Mouse (Mus musculus) lung, postnatal 0 days (tissue): ENCODE results near the gene Oaf. TPM values are rescaled to one million over a fixed set of nuclear protein-coding genes. Genes with fewer than 3 reads are reported as not detected.

Experiments used
- ATAC-seq: fragments of 200-750 bp; cut with Nextera tagmentation; 2 replicates; pipeline ENCODE4 v1.8.0; 2017; ENCODE audit warnings: moderate library complexity
- DNase-seq: peaks from one replicate; pipeline ENCODE4 v3.0.0-alpha.2; 2016; ENCODE audit warnings: low spot score
- H3K27ac ChIP-seq: fragments of 300-500 bp; sonication (generic); 2 replicates; pipeline ENCODE4 v1.5.1; 2014; ENCODE audit warnings: antibody characterized with exemption, mild to moderate bottlenecking, low read length, mixed read lengths
- H3K27me3 ChIP-seq: fragments of 300-500 bp; sonication (generic); replicated peaks from 2 replicates; pipeline ENCODE4 v1.6.1; 2014; ENCODE audit warnings: low read length, mixed read lengths; ENCODE audit not compliant: insufficient read depth
- H3K36me3 ChIP-seq: fragments of 300-500 bp; sonication (generic); 2 replicates; pipeline ENCODE4 v1.6.1; 2014; ENCODE audit warnings: low read length, mixed read lengths; ENCODE audit not compliant: insufficient read depth
- H3K4me1 ChIP-seq: fragments of 300-500 bp; sonication (generic); 2 replicates; pipeline ENCODE4 v1.6.1; 2014; ENCODE audit warnings: antibody characterized with exemption, low read depth, low read length, mixed read lengths; ENCODE audit not compliant: insufficient read depth
- H3K4me2 ChIP-seq: fragments of 300-500 bp; sonication (generic); replicated peaks from 2 replicates; pipeline ENCODE4 v1.6.1; 2014; ENCODE audit warnings: low read depth, mild to moderate bottlenecking, low read length, moderate library complexity, mixed read lengths
- H3K4me3 ChIP-seq: fragments of 300-500 bp; sonication (generic); 2 replicates; pipeline ENCODE4 v1.5.1; 2014; ENCODE audit warnings: low read depth, low read length
- H3K9ac ChIP-seq: fragments of 300-500 bp; sonication (generic); replicated peaks from 2 replicates; pipeline ENCODE4 v1.6.1; 2014; ENCODE audit warnings: low read depth, mild to moderate bottlenecking
- H3K9me3 ChIP-seq: fragments of 300-500 bp; sonication (generic); 2 replicates; pipeline ENCODE4 v1.6.1; 2016; ENCODE audit warnings: low read length, mixed read lengths
- CTCF ChIP-seq: IDR thresholded peaks from 2 replicates; pipeline ENCODE4 v1.5.1; 2016; ENCODE audit warnings: antibody characterized with exemption, mild to moderate bottlenecking
- EP300 ChIP-seq: IDR thresholded peaks from 2 replicates; pipeline ENCODE4 v1.6.1; 2016; ENCODE audit warnings: antibody characterized with exemption, mild to moderate bottlenecking, control low read depth
- whole genome bisulfite sequencing: fragments of 180-500 bp; shearing (Covaris S2); extraction: QIAGEN DNeasy Blood & Tissue Kit; methylation state at CpG from one replicate; pipeline ENCODE4 v1.1.7; 2014; 5-methylcytosine and 5-hydroxymethylcytosine counted together
- polyA plus RNA-seq: library from polyadenylated mRNA; unstranded; fragments of >200 nt; fragmentation: Nextera tagmentation; extraction: Ambion mirVana; gene quantifications from 2 replicates; pipeline ENCODE4 v1.2.1, GENCODE M21; 2015

The Oaf gene
- polyA plus RNA-seq, 1 experiment from 2014 or later: 14.8 TPM

- no peaks in the 10 kb centered on the region for H3K9me3 ChIP-seq
- ATAC-seq (no peak), DNase-seq (no peak)
- H3K9ac ChIP-seq: no peak overlapping the region
- no peaks in the 10 kb centered on the region for H3K27me3 ChIP-seq
- no peak for TF ChIP-seq EP300
- no peak for TF ChIP-seq CTCF
- no peak overlapping the region for H3K27ac ChIP-seq
- H3K4me1 ChIP-seq: 0 out of 2 replicates have a peak, but pooled peaks cover 3% of the 10 kb centered on the region
- no peak overlapping the region for H3K4me3 ChIP-seq
- no peaks in the 10 kb centered on the region for H3K36me3 ChIP-seq
- no peak overlapping the region for H3K4me2 ChIP-seq
- WGBS: 50% methylated on average over 4 of the region's 4 CpGs
These were observed 22.7 kb upstream of the Oaf start for GRCm38 (mm10) chr9:43262390-43262789.

GRCm38 (mm10) chr9:43261941-43262340, 22.2 kb upstream of the Oaf start:
- WGBS: 42% methylated on average over 2 of the region's 2 CpGs
- no peak overlapping the region for H3K27ac ChIP-seq
- ATAC-seq (peak; percentile 52), DNase-seq (peak; percentile 10)
- no peak overlapping the region for H3K4me3 ChIP-seq
- no peaks in the 10 kb centered on the region for H3K9me3 ChIP-seq
- 0 out of 2 replicates have a peak, but pooled peaks cover 3% of the 10 kb centered on the region for H3K4me1 ChIP-seq
- H3K36me3 ChIP-seq: no peaks in the 10 kb centered on the region
- no peak overlapping the region for H3K9ac ChIP-seq
- no peak overlapping the region for H3K4me2 ChIP-seq
- TF ChIP-seq CTCF (peak; percentile 23; the same call in 1 of the 2 replicates), EP300 (no peak)
- H3K27me3 ChIP-seq: no peaks in the 10 kb centered on the region

GRCm38 (mm10) chr9:43261124-43261907, 21.6 kb upstream of the Oaf start:
- peak; percentile 52 for DNase-seq
- Histone ChIP-seq H3K4me2 (no peak overlapping the region), H3K36me3 (no peaks in the 10 kb centered on the region), H3K4me3 (no peak overlapping the region), H3K27me3 (no peaks in the 10 kb centered on the region), H3K9ac (no peak overlapping the region), H3K9me3 (no peaks in the 10 kb centered on the region), H3K27ac (no peak overlapping the region), H3K4me1 (0 out of 2 replicates have a peak, but pooled peaks cover 3% of the 10 kb centered on the region)
- TF ChIP-seq EP300 (no peak), CTCF (no peak)
- ATAC-seq: peak; percentile 49
- 27% methylated on average over 4 of the region's 4 CpGs for WGBS

- Histone ChIP-seq H3K9ac (no peak overlapping the region), H3K4me2 (no peak overlapping the region), H3K4me3 (no peak overlapping the region), H3K27ac (no peak overlapping the region), H3K36me3 (no peaks in the 10 kb centered on the region), H3K27me3 (no peaks in the 10 kb centered on the region), H3K9me3 (no peaks in the 10 kb centered on the region), H3K4me1 (0 out of 2 replicates have a peak, but pooled peaks cover 3% of the 10 kb centered on the region)
- TF ChIP-seq CTCF (no peak), EP300 (no peak)
- no peak for DNase-seq
- 79% methylated on average over 7 of the region's 7 CpGs for WGBS
- no peak for ATAC-seq
These were observed 20.9 kb upstream of the Oaf start for GRCm38 (mm10) chr9:43260661-43261060.

- 29% methylated on average over 5 of the region's 5 CpGs for WGBS
- Histone ChIP-seq H3K9me3 (no peaks in the 10 kb centered on the region), H3K36me3 (no peaks in the 10 kb centered on the region), H3K4me1 (no peaks in the 10 kb centered on the region), H3K9ac (no peak overlapping the region), H3K4me2 (no peak overlapping the region), H3K27me3 (no peaks in the 10 kb centered on the region), H3K4me3 (no peak overlapping the region), H3K27ac (peak overlapping the region; percentile 26; the same call in 1 of the 2 replicates)
- peak; percentile 86 for ATAC-seq
- DNase-seq: peak; percentile 54
- TF ChIP-seq CTCF: no peak
- no peak for TF ChIP-seq EP300
These were observed 13.6 kb upstream of the Oaf start for GRCm38 (mm10) chr9:43253271-43253681.

GRCm38 (mm10) chr9:43252790-43253189, 13.1 kb upstream of the Oaf start:
- WGBS: 51% methylated on average over 3 of the region's 3 CpGs
- H3K27me3 ChIP-seq: no peaks in the 10 kb centered on the region
- DNase-seq: no peak
- TF ChIP-seq CTCF (no peak), EP300 (no peak)
- ATAC-seq: no peak; the same call in 1 of the 2 replicates
- no peak overlapping the region for H3K27ac ChIP-seq
- H3K4me1 ChIP-seq: no peaks in the 10 kb centered on the region
- H3K9me3 ChIP-seq: no peaks in the 10 kb centered on the region
- H3K4me3 ChIP-seq: no peak overlapping the region
- H3K4me2 ChIP-seq: no peak overlapping the region
- H3K9ac ChIP-seq: no peak overlapping the region
- no peaks in the 10 kb centered on the region for H3K36me3 ChIP-seq
